Mouse (Mus musculus): ENCODE data around the gene Slc5a4a. TPM values are rescaled to one million over a fixed set of nuclear protein-coding genes. Genes with fewer than 3 reads are reported as not detected.
A peak's percentile ranks its signal among the peaks of the same experiment; 100 is the strongest.

The Slc5a4a gene
- polyA plus RNA-seq, 1 experiment: not detected

- Histone ChIP-seq H3K4me3 (ENCODE audit: insufficient read depth, low read length) (no peak overlapping the region), H3K27ac (ENCODE audit: insufficient read depth, low read length) (no peak overlapping the region), H3K4me1 (ENCODE audit: control insufficient read depth, insufficient read depth, low read length) (no peaks in the 10 kb centered on the region)
- TF ChIP-seq POLR2A (IDR thresholded peaks at IDR 0.05; ENCODE audit: extremely low read depth, insufficient read depth, low read length) (no peak), CTCF (IDR thresholded peaks at IDR 0.05; ENCODE audit: extremely low read depth, insufficient read depth, low read length) (no peak)
Measured at GRCm38 (mm10) chr10:76210806-76211205, 63.6 kb downstream of the Slc5a4a start.

DNA sequence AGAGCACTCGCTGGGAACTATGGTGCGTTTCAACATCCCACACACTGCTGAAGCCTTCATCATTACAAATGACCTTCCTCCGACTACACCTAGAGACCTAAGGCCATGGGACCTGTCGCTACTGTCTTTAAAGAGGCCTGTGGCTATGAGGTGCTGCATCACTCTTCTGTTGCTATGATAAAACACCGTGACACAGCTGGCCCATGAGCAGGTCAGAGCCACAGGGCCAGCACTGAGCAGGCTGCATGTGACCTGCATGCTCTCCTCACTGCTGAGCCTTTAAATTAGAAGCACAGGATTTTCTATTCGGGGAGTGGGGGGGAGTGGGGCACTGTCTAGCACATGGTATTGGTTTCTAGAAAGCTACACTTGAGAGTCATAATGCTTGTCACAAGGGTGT lies 64.9 kb downstream of the Slc5a4a start:
- no peak overlapping the region for H3K4me3 ChIP-seq (ENCODE audit: insufficient read depth, low read length)
- H3K4me1 ChIP-seq (ENCODE audit: control insufficient read depth, insufficient read depth, low read length): no peaks in the 10 kb centered on the region
- H3K27ac ChIP-seq (ENCODE audit: insufficient read depth, low read length): no peak overlapping the region
- TF ChIP-seq POLR2A (IDR thresholded peaks at IDR 0.05; ENCODE audit: extremely low read depth, insufficient read depth, low read length) (no peak), CTCF (IDR thresholded peaks at IDR 0.05; ENCODE audit: extremely low read depth, insufficient read depth, low read length) (no peak)

GRCm38 (mm10) chr10:76214161-76214560 lies 66.9 kb downstream of the Slc5a4a start:
- Histone ChIP-seq H3K4me1 (ENCODE audit: control insufficient read depth, insufficient read depth, low read length) (no peaks in the 10 kb centered on the region), H3K4me3 (ENCODE audit: insufficient read depth, low read length) (no peak overlapping the region), H3K27ac (ENCODE audit: insufficient read depth, low read length) (no peak overlapping the region)
- TF ChIP-seq POLR2A (IDR thresholded peaks at IDR 0.05; ENCODE audit: extremely low read depth, insufficient read depth, low read length): no peak

- no peaks in the 10 kb centered on the region for H3K4me1 ChIP-seq (ENCODE audit: control insufficient read depth, insufficient read depth, low read length)
- H3K4me3 ChIP-seq (ENCODE audit: insufficient read depth, low read length): no peak overlapping the region
- TF ChIP-seq POLR2A (IDR thresholded peaks at IDR 0.05; ENCODE audit: extremely low read depth, insufficient read depth, low read length) (no peak), CTCF (IDR thresholded peaks at IDR 0.05; ENCODE audit: extremely low read depth, insufficient read depth, low read length) (no peak)
- no peak overlapping the region for H3K27ac ChIP-seq (ENCODE audit: insufficient read depth, low read length)
Measured at GRCm38 (mm10) chr10:76217056-76217455, 69.8 kb downstream of the Slc5a4a start.

DNA sequence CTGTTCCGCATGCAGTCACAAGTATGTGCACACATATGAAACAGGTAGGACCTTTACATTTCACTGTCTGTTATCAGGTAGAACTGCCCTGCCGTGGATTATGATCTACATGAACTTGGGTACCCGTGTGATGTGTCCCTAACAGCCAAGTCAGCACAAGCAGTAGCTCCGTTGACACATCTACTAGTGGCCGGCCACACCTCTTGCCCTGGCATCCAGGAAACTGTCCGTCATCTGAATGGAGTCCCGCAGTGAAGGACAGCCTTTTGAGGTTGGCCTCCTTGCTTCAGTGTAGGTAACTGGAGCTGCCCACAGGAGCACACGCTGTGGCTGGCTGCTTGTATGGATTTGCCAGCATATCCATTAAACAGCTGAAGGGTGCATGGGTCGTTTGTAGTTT lies 71.0 kb downstream of the Slc5a4a start:
- no peak for TF ChIP-seq POLR2A (IDR thresholded peaks at IDR 0.05; ENCODE audit: extremely low read depth, insufficient read depth, low read length)
- no peak for TF ChIP-seq CTCF (IDR thresholded peaks at IDR 0.05; ENCODE audit: extremely low read depth, insufficient read depth, low read length)
- H3K4me1 ChIP-seq (ENCODE audit: control insufficient read depth, insufficient read depth, low read length): no peaks in the 10 kb centered on the region

GRCm38 (mm10) chr10:76225944-76226343 lies 78.7 kb downstream of the Slc5a4a start:
- Histone ChIP-seq H3K4me1 (ENCODE audit: control insufficient read depth, insufficient read depth, low read length) (no peaks in the 10 kb centered on the region), H3K27ac (ENCODE audit: insufficient read depth, low read length) (no peak overlapping the region), H3K4me3 (ENCODE audit: insufficient read depth, low read length) (no peak overlapping the region)
- no peak for TF ChIP-seq CTCF (IDR thresholded peaks at IDR 0.05; ENCODE audit: extremely low read depth, insufficient read depth, low read length)
- TF ChIP-seq POLR2A (IDR thresholded peaks at IDR 0.05; ENCODE audit: extremely low read depth, insufficient read depth, low read length): no peak

More for the DNA sequence above, 71.0 kb downstream of the Slc5a4a start:
- H3K27ac ChIP-seq (ENCODE audit: insufficient read depth, low read length): no peak overlapping the region
- H3K4me3 ChIP-seq (ENCODE audit: insufficient read depth, low read length): no peak overlapping the region

DNA sequence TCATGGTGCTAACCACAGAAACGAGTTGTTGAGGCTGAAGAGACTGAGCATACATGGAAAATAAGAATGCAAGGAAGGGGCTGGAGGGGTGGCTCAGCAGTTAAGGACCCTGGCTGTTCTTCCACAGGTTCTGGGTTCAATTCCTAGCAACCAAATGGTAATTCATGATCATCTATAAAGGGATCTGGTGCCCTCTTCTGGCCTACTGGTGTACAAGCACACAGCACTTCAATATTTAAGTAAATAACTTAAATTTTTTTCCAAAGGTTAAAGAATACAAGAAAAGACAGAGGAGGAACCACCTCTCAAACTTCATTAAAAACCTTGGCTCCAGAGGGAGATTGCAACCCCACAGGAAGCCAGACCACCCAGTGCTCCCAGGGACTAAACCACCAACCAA lies 82.4 kb downstream of the Slc5a4a start:
- H3K27ac ChIP-seq (ENCODE audit: insufficient read depth, low read length): no peak overlapping the region
- no peaks in the 10 kb centered on the region for H3K4me1 ChIP-seq (ENCODE audit: control insufficient read depth, insufficient read depth, low read length)
- no peak overlapping the region for H3K4me3 ChIP-seq (ENCODE audit: insufficient read depth, low read length)
- TF ChIP-seq POLR2A (IDR thresholded peaks at IDR 0.05; ENCODE audit: extremely low read depth, insufficient read depth, low read length): no peak
- TF ChIP-seq CTCF (IDR thresholded peaks at IDR 0.05; ENCODE audit: extremely low read depth, insufficient read depth, low read length): no peak

DNA sequence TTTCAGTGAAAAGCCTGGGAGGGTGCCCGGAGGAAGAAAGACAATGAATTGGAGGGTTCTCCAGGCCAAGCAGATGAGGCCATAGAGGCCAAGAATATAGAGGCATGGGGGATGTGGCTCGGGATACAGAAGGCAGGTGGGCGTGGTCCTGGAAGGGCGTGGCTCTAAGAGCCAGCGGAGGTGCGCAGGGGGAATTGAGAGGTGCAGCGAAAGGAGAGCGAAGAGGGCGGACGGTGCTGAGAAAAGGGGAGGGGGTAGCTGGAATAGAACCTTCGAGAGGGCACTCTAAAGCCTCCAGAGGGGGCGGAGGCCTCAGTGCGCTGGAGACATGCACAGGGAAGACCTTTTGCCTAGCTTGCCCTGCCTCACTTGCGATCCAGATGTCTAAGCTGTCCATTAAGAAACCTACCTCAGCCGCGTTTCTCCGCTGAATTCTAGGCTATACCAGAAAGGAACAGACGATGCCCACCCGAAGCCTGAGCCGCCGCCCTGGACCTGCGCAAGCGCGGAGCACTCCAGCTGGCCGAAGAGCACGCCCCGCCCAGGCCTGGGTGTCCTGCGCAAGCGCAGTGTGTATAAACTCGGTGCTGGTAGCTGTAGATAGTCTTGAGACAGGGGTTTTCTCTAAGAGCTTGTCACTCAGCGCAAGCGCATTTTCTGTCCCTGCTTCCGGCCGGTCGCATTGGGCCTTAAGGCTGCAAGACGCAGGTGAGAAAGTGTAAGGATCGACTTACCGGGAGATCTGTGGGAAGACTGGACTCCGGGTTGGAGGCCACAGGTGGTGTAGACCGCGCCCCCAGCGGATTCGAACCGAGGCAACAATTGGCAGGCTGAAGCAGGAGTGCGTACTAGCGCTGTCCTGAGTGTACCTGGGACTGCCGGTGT lies 90.3 kb downstream of the Slc5a4a start, which contains the start of gene Prmt2:
Gene Prmt2, minus strand, starts transcription at position 525 of the 885 bp plus-strand sequence.
- Histone ChIP-seq H3K4me1 (ENCODE audit: control insufficient read depth, insufficient read depth, low read length) (peaks cover 3% of the 10 kb centered on the region; the same call in 1 of the 2 replicates), H3K27ac (ENCODE audit: insufficient read depth, low read length) (peak within 1 kb of the TSS; percentile 37; the same call in 1 of the 2 replicates), H3K4me3 (ENCODE audit: insufficient read depth, low read length) (peak within 1 kb of the TSS; percentile 92)
- no peak for TF ChIP-seq CTCF (IDR thresholded peaks at IDR 0.05; ENCODE audit: extremely low read depth, insufficient read depth, low read length)
- peak; percentile 81; the same call in 1 of the 2 replicates for TF ChIP-seq POLR2A (IDR thresholded peaks at IDR 0.05; ENCODE audit: extremely low read depth, insufficient read depth, low read length)

Other genes with a start within 250 kb of the Slc5a4a start
- gene Smarcb1, start 225.8 kb upstream of the Slc5a4a start, polyA plus RNA-seq (2012; rRNA removed): 71.5 and 73.1 TPM in 2 replicates
- 502 and 507 TPM in 2 replicates for gene Chchd10, start 214.3 kb upstream of the Slc5a4a start, polyA plus RNA-seq (2012; rRNA removed)
- 2.3 and 2.6 TPM in 2 replicates for gene Mmp11, start 211.0 kb upstream of the Slc5a4a start, polyA plus RNA-seq (2012; rRNA removed)
- gene Gm867, start 206.8 kb upstream of the Slc5a4a start, polyA plus RNA-seq (2012; rRNA removed): 0.49 and 1.2 TPM in 2 replicates
- gene Vpreb3, start 204.4 kb upstream of the Slc5a4a start, polyA plus RNA-seq (2012; rRNA removed): not detected in 2 replicates
- 0.06 and 0.08 TPM in 2 replicates for gene Gm5134, start 192.9 kb upstream of the Slc5a4a start, polyA plus RNA-seq (2012; rRNA removed)
- 10.2 and 10.7 TPM in 2 replicates for gene Zfp280b, start 114.8 kb upstream of the Slc5a4a start, polyA plus RNA-seq (2012; rRNA removed)
- not detected in 2 replicates for gene Slc5a4b, start 36.5 kb upstream of the Slc5a4a start, polyA plus RNA-seq (2012; rRNA removed)
- 79.9 and 81.2 TPM in 2 replicates for gene Prmt2, start 90.4 kb downstream of the Slc5a4a start, polyA plus RNA-seq (2012; rRNA removed)
- 238 and 260 TPM in 2 replicates for gene S100b, start 106.4 kb downstream of the Slc5a4a start, polyA plus RNA-seq (2012; rRNA removed)
- gene Dip2a, start 197.8 kb downstream of the Slc5a4a start, polyA plus RNA-seq (2012; rRNA removed): 48.7 and 49.2 TPM in 2 replicates